Mouse (Mus musculus) bone marrow macrophage, adult 2 months (primary cell): ENCODE results near the gene Rnf144b.

Experiments used
- CTCF ChIP-seq: IDR thresholded peaks from 2 replicates; pipeline ENCODE4 v1.5.1; 2012; ENCODE audit warnings: low read depth, mild to moderate bottlenecking, low read length, moderate library complexity
- POLR2A ChIP-seq: IDR thresholded peaks from 2 replicates; pipeline ENCODE4 v1.6.1; 2012; ENCODE audit warnings: mild to moderate bottlenecking, low read depth, low read length, borderline replicate concordance

DNA sequence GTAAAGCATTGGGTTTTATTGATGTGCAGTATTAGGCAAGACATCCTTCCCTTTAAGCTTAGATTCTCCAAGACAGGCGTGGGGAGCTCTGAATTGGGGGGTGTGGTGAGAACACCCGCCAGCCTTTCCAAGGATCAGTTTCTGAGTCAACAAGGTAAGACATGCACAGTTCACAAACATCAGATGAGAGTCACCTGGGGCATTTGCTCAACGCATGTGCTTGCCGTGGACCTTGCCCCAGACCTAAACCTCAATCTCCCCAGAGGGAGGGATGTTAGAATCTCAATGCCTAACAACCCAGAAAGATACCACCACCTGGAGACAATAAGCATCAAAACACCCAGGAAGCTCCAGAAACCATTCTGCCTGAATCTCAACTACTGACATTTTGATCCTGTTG is 47.6 kb downstream of the Rnf144b start:
- TF ChIP-seq CTCF (no peak), POLR2A (no peak)
